Mouse (Mus musculus) heart, postnatal 0 days (tissue): ENCODE measurements around the gene Prss38. TPM values are rescaled to one million over a fixed set of nuclear protein-coding genes. Genes with fewer than 3 reads are reported as not detected.

Source experiments
- ATAC-seq: fragments of 200-750 bp; cut with Nextera tagmentation; 2 replicates; pipeline ENCODE4 v1.8.0; 2017; ENCODE audit warnings: low read depth, moderate number of reproducible peaks, moderate library complexity; ENCODE audit not compliant: insufficient read depth
- DNase-seq: peaks from one replicate; pipeline ENCODE4 v3.0.0-alpha.2; 2016; ENCODE audit warnings: low spot score
- H3K27ac ChIP-seq: fragments of 300-500 bp; sonication (generic); 2 replicates; pipeline ENCODE4 v1.5.1; 2014; ENCODE audit warnings: low read depth, mild to moderate bottlenecking
- H3K27me3 ChIP-seq: fragments of 300-500 bp; sonication (generic); 2 replicates; pipeline ENCODE4 v1.6.1; 2014; ENCODE audit warnings: low read length, mixed read lengths; ENCODE audit not compliant: control insufficient read depth, insufficient read depth
- H3K36me3 ChIP-seq: fragments of 300-500 bp; sonication (generic); replicated peaks from 2 replicates; pipeline ENCODE4 v1.6.1; 2014; ENCODE audit warnings: low read length, mixed read lengths; ENCODE audit not compliant: control insufficient read depth, insufficient read depth
- H3K4me1 ChIP-seq: fragments of 300-500 bp; sonication (generic); 2 replicates; pipeline ENCODE4 v1.6.1; 2014; ENCODE audit warnings: antibody characterized with exemption; ENCODE audit not compliant: control insufficient read depth, insufficient read depth
- H3K4me2 ChIP-seq: fragments of 300-500 bp; sonication (generic); 2 replicates; pipeline ENCODE4 v1.6.1; 2014; ENCODE audit warnings: low read depth, mild to moderate bottlenecking, low read length, moderate library complexity
- H3K4me3 ChIP-seq: fragments of 300-500 bp; sonication (generic); 2 replicates; pipeline ENCODE4 v1.5.1; 2014; ENCODE audit warnings: low read depth, low read length
- H3K9ac ChIP-seq: fragments of 300-500 bp; sonication (generic); replicated peaks from 2 replicates; pipeline ENCODE4 v1.6.1; 2014; ENCODE audit warnings: low read depth, low read length, mixed read lengths
- H3K9me3 ChIP-seq: fragments of 300-500 bp; sonication (generic); replicated peaks from 2 replicates; pipeline ENCODE4 v1.6.1; 2016; ENCODE audit warnings: low read length; ENCODE audit not compliant: control insufficient read depth
- CTCF ChIP-seq: IDR thresholded peaks from 2 replicates; pipeline ENCODE4 v1.5.1; 2016; ENCODE audit warnings: antibody characterized with exemption, control low read depth, low read depth
- EP300 ChIP-seq: IDR thresholded peaks from 2 replicates; pipeline ENCODE4 v1.6.1; 2016; ENCODE audit warnings: antibody characterized with exemption, low read depth
- WGBS: fragments of 180-500 bp; shearing (Covaris S2); extraction: QIAGEN DNeasy Blood & Tissue Kit; methylation state at CpG from one replicate; pipeline ENCODE4 v1.1.7; 2014; 5-methylcytosine and 5-hydroxymethylcytosine counted together
- polyA plus RNA-seq: library from polyadenylated mRNA; unstranded; fragments of >200 nt; fragmentation: Nextera tagmentation; extraction: Ambion mirVana; gene quantifications from 2 replicates; pipeline ENCODE4 v1.2.1, GENCODE M21; 2015
- total RNA-seq: library from RNA; depleted of rRNA; stranded (reverse); fragments of >200 nt; gene quantifications from 2 replicates; pipeline ENCODE4 v1.2.3, GENCODE M21; 2014; ENCODE audit warnings: low replicate concordance

Prss38 gene
- total and polyA plus RNA-seq, 2 experiments from 2014 or later: not detected

DNA sequence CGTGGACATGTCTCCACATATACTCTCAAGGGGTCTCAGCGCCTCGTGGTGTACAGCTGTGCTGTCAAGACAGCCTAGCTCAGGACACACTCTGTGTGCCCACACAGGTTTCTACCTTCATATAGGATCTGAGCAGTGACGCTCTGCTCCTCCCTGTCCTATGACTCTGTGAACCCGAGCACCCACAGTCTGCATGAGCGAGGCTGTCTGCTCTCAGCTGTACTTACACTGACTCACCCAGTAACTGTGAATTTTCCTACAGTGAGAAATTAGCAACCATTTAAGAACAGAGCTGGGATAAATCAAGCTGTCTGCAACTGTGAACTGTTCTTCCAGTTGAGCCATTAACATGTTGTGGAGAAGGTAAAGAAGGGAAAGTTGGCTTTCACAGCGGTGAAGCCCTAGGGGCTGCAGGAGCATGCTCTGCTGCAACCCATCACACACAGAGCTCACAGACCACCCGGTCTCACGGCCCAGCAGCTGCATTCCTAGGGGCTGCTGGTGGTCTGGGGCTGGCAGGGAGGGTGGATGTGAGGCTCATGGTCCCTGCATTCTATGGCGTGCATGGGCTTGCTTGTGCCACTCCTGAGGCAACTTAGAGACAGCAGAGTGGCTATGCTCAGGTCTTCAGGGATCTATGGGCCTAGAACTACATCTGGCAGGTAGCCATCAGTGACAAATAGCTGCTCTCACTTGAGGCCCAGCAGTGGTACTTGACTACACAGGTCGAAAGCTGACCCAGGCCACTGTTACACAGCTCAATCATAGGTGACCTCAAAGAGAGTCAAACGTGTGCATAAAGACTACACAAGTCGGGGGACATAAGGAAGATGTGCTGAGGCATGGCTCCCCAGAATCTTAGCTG lies 37.8 kb upstream of the Prss38 start:
- ATAC-seq: no peak

GRCm38 (mm10) chr11:59412058-59412457 lies 36.6 kb upstream of the Prss38 start:
- no peak overlapping the region for H3K9ac ChIP-seq
- H3K4me1 ChIP-seq: peaks cover 23% of the 10 kb centered on the region; the same call in 1 of the 2 replicates
- H3K27me3 ChIP-seq: no peaks in the 10 kb centered on the region
- no peak overlapping the region for H3K4me2 ChIP-seq
- TF ChIP-seq CTCF (no peak), EP300 (no peak)
- 60% methylated on average over 6 of the region's 6 CpGs for WGBS
- H3K27ac ChIP-seq: no peak overlapping the region
- no peaks in the 10 kb centered on the region for H3K9me3 ChIP-seq
- no peak; the same call in 1 of the 2 replicates for ATAC-seq
- DNase-seq: no peak
- no peak overlapping the region for H3K4me3 ChIP-seq
- H3K36me3 ChIP-seq: peaks cover 3% of the 10 kb centered on the region; the same call in 1 of the 2 replicates

More for the DNA sequence above, 37.8 kb upstream of the Prss38 start:
- no peak overlapping the region for H3K9ac ChIP-seq
- H3K4me2 ChIP-seq: no peak overlapping the region
- no peak overlapping the region for H3K27ac ChIP-seq
- DNase-seq: no peak
- H3K9me3 ChIP-seq: no peaks in the 10 kb centered on the region
- H3K36me3 ChIP-seq: 0 out of 2 replicates have a peak, but pooled peaks cover 6% of the 10 kb centered on the region
- WGBS: 68% methylated on average over 13 of the region's 13 CpGs
- H3K4me3 ChIP-seq: no peak overlapping the region
- peaks cover 23% of the 10 kb centered on the region; the same call in 1 of the 2 replicates for H3K4me1 ChIP-seq
- TF ChIP-seq EP300 (no peak), CTCF (no peak)
- no peaks in the 10 kb centered on the region for H3K27me3 ChIP-seq

DNA sequence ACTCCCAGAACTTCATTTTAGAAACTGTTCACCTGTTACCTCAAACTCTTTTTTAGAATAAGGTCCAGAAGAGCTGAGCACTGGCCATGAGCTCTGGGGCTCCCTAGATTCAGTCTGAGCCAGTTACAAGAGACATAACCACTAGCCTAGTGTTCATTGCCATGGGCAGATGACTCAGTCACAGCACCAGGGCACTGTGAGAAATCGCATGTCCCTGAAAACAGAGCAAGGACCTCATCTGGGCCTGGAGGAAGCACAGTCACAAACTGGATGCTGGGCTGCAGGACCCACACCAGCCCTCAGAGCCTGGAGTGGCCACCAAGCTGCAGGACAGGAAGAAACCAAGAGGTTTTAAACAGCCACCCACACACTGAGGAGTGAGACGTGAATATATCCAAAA lies 35.4 kb upstream of the Prss38 start:
- no peak overlapping the region for H3K4me3 ChIP-seq
- 66% methylated on average over 2 of the region's 2 CpGs for WGBS
- no peaks in the 10 kb centered on the region for H3K27me3 ChIP-seq
- ATAC-seq (no peak), DNase-seq (no peak)
- H3K36me3 ChIP-seq: peaks cover 15% of the 10 kb centered on the region
- no peaks in the 10 kb centered on the region for H3K9me3 ChIP-seq
- no peak overlapping the region for H3K4me2 ChIP-seq
- no peak overlapping the region for H3K9ac ChIP-seq
- peaks cover 23% of the 10 kb centered on the region; the same call in 1 of the 2 replicates for H3K4me1 ChIP-seq
- no peak overlapping the region for H3K27ac ChIP-seq
- TF ChIP-seq CTCF: no peak
- no peak for TF ChIP-seq EP300

DNA sequence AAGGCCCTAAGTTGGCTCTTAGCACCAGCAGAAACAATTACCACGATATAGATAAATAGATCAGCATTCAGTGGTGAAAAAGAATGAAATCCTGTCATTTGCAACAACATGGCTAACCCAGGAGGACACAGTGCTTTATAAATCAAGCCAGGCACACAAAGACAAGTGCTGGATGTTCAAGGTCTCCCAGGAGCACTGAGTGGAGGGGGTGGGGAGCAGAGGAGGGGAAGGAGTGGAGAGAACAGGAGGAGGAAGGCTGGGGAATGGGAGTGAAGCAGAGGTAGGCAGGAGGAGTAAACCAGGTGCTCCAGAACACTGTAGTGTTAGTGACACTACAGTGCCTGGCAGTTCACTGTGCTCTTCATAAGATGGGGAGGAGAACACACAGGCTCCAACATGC lies 30.3 kb upstream of the Prss38 start:
- H3K4me3 ChIP-seq: no peak overlapping the region
- H3K36me3 ChIP-seq: peaks cover 16% of the 10 kb centered on the region
- no peak overlapping the region for H3K27ac ChIP-seq
- no peak overlapping the region for H3K4me2 ChIP-seq
- H3K4me1 ChIP-seq: 0 out of 2 replicates have a peak, but pooled peaks cover under 1% of the 10 kb centered on the region
- 74% methylated on average over 1 of the region's 1 CpGs for WGBS
- H3K27me3 ChIP-seq: no peaks in the 10 kb centered on the region
- no peak for TF ChIP-seq EP300
- no peak for DNase-seq
- H3K9me3 ChIP-seq: no peaks in the 10 kb centered on the region
- no peak overlapping the region for H3K9ac ChIP-seq
- no peak for ATAC-seq

GRCm38 (mm10) chr11:59400876-59401275 lies 25.4 kb upstream of the Prss38 start:
- H3K9ac ChIP-seq: no peak overlapping the region
- H3K4me3 ChIP-seq: no peak overlapping the region
- 68% methylated on average over 2 of the region's 2 CpGs for WGBS
- H3K4me2 ChIP-seq: no peak overlapping the region
- no peak overlapping the region for H3K27ac ChIP-seq
- no peaks in the 10 kb centered on the region for H3K9me3 ChIP-seq
- H3K27me3 ChIP-seq: no peaks in the 10 kb centered on the region
- DNase-seq: no peak
- H3K36me3 ChIP-seq: peaks cover under 1% of the 10 kb centered on the region; the same call in 1 of the 2 replicates
- peaks cover 8% of the 10 kb centered on the region; the same call in 1 of the 2 replicates for H3K4me1 ChIP-seq
- no peak for TF ChIP-seq CTCF
- TF ChIP-seq EP300: no peak
- ATAC-seq: no peak
